Mouse (Mus musculus) CH12.LX (cell line): ENCODE measurements around the gene Xylb. TPM values are rescaled to one million over a fixed set of nuclear protein-coding genes. Genes with fewer than 3 reads are reported as not detected.
A peak's percentile ranks its signal among the peaks of the same experiment; 100 is the strongest.

Experiments used
- DNase-seq: peaks from one replicate; pipeline ENCODE4 v3.0.0-alpha.2; 2013; ENCODE audit errors: extremely low read depth
- H3K27ac ChIP-seq: 2 replicates; pipeline ENCODE4 v1.5.1; 2012; ENCODE audit warnings: low read depth, mild to moderate bottlenecking, control low read depth, moderate library complexity; ENCODE audit not compliant: insufficient read depth
- H3K27me3 ChIP-seq: replicated peaks from 2 replicates; pipeline ENCODE3; 2012; ENCODE audit warnings: inconsistent platforms
- H3K36me3 ChIP-seq, 2 experiments: replicated peaks in 1 of 2; 2 replicates each; pipeline versions ENCODE3 to v1.6.1; 2012; ENCODE audit warnings: inconsistent platforms in 1 of 2, low read length in 1 of 2, mild to moderate bottlenecking in 1 of 2, mixed read lengths in 1 of 2, moderate library complexity in 1 of 2; ENCODE audit not compliant: control insufficient read depth in 1 of 2, insufficient read depth in 1 of 2
- H3K4me1 ChIP-seq, 2 experiments: 2 replicates each; pipeline ENCODE4 v1.6.1; 2012; ENCODE audit warnings: inconsistent platforms in 1 of 2, moderate library complexity in 1 of 2; ENCODE audit not compliant: insufficient read depth in 2 of 2, control insufficient read depth in 1 of 2
- H3K4me2 ChIP-seq: 2 replicates; pipeline ENCODE4 v1.6.1; 2012; ENCODE audit warnings: low read depth, mild to moderate bottlenecking, control low read depth; ENCODE audit not compliant: poor library complexity, insufficient read depth, severe bottlenecking
- H3K4me3 ChIP-seq, 3 experiments: fragments of 150-350 bp in 1 of 3; sonication (generic) in 1 of 3; replicated peaks in 1 of 3; 2 replicates each; pipeline versions ENCODE3 to v1.5.1; 2011 to 2012; ENCODE audit warnings: low read depth in 2 of 3, low read length in 2 of 3, mild to moderate bottlenecking in 2 of 3, moderate library complexity in 2 of 3, control low read depth in 1 of 3, improper control_type of control experiment in 1 of 3, inconsistent platforms in 1 of 3, mixed read lengths in 1 of 3; ENCODE audit not compliant: poor library complexity in 1 of 3
- H3K79me2 ChIP-seq: replicated peaks from 2 replicates; pipeline ENCODE4 v1.6.1; 2012; ENCODE audit warnings: mild to moderate bottlenecking, moderate library complexity; ENCODE audit not compliant: control insufficient read depth, poor library complexity, insufficient read depth, severe bottlenecking; ENCODE audit errors: extremely low read depth
- H3K9ac ChIP-seq: 2 replicates; pipeline ENCODE4 v1.6.1; 2012; ENCODE audit warnings: low read depth, mild to moderate bottlenecking, control low read depth, moderate library complexity; ENCODE audit not compliant: insufficient read depth
- H3K9me3 ChIP-seq: replicated peaks from 2 replicates; pipeline ENCODE3; 2012; ENCODE audit warnings: low read length, inconsistent platforms, mixed read lengths
- CHD1 ChIP-seq: IDR thresholded peaks from 2 replicates; pipeline ENCODE4 v1.6.1; 2012; ENCODE audit warnings: low read depth, low read length, improper control_type of control experiment, inconsistent platforms
- CHD2 ChIP-seq: IDR thresholded peaks from 2 replicates; pipeline ENCODE4 v1.6.1; 2011; ENCODE audit warnings: low read length, improper control_type of control experiment
- E2F4 ChIP-seq: IDR thresholded peaks from 2 replicates; pipeline ENCODE4 v1.6.1; 2011; ENCODE audit warnings: low read depth, low read length, improper control_type of control experiment; ENCODE audit not compliant: insufficient replicate concordance
- EP300 ChIP-seq: IDR thresholded peaks from 2 replicates; pipeline ENCODE4 v1.6.1; 2011; ENCODE audit warnings: low read length, improper control_type of control experiment
- GABPA ChIP-seq: IDR thresholded peaks from 2 replicates; pipeline ENCODE4 v1.6.1; 2012; ENCODE audit warnings: low read depth, low read length, improper control_type of control experiment, inconsistent platforms; ENCODE audit not compliant: insufficient replicate concordance
- HCFC1 ChIP-seq: IDR thresholded peaks from 2 replicates; pipeline ENCODE4 v1.6.1; 2012; ENCODE audit warnings: low read depth, mild to moderate bottlenecking, inconsistent platforms, low read length, improper control_type of control experiment
- JUN ChIP-seq: IDR thresholded peaks from 2 replicates; pipeline ENCODE4 v1.6.1; 2011; ENCODE audit warnings: low read depth, mild to moderate bottlenecking, low read length, improper control_type of control experiment, moderate library complexity; ENCODE audit not compliant: insufficient read depth
- MAFK ChIP-seq: IDR thresholded peaks from 2 replicates; pipeline ENCODE4 v1.6.1; 2011; ENCODE audit warnings: low read length, improper control_type of control experiment; ENCODE audit not compliant: insufficient replicate concordance
- MAX ChIP-seq: IDR thresholded peaks from 2 replicates; pipeline ENCODE4 v1.6.1; 2011; ENCODE audit warnings: low read length, improper control_type of control experiment
- MAZ ChIP-seq: IDR thresholded peaks from 2 replicates; pipeline ENCODE4 v1.6.1; 2012; ENCODE audit warnings: low read depth, mild to moderate bottlenecking, inconsistent platforms, low read length, improper control_type of control experiment, moderate library complexity
- MEF2A ChIP-seq: IDR thresholded peaks from 2 replicates; pipeline ENCODE4 v1.6.1; 2014; ENCODE audit warnings: low read depth, mild to moderate bottlenecking, inconsistent platforms, low read length, improper control_type of control experiment, borderline replicate concordance
- MXI1 ChIP-seq: IDR thresholded peaks from 2 replicates; pipeline ENCODE4 v1.6.1; 2011; ENCODE audit warnings: mild to moderate bottlenecking, low read depth, low read length, improper control_type of control experiment
- MYC ChIP-seq: IDR thresholded peaks from 2 replicates; pipeline ENCODE4 v1.6.1; 2011; ENCODE audit warnings: low read depth, mild to moderate bottlenecking, improper control_type of control experiment, low read length
- NELFE ChIP-seq: IDR thresholded peaks from 2 replicates; pipeline ENCODE4 v1.6.1; 2011; ENCODE audit warnings: low read depth, low read length, improper control_type of control experiment
- NRF1 ChIP-seq: IDR thresholded peaks from 2 replicates; pipeline ENCODE4 v1.6.1; 2014; ENCODE audit warnings: low read depth, mild to moderate bottlenecking, inconsistent platforms, low read length, improper control_type of control experiment, moderate library complexity
- PAX5 ChIP-seq: IDR thresholded peaks from 2 replicates; pipeline ENCODE4 v1.6.1; 2012; ENCODE audit warnings: low read length, inconsistent platforms, mixed read lengths
- POLR2AphosphoS2 ChIP-seq: IDR thresholded peaks from 2 replicates; pipeline ENCODE4 v1.6.1; 2011; ENCODE audit warnings: low read depth, low read length, improper control_type of control experiment
- RAD21 ChIP-seq: IDR thresholded peaks from 2 replicates; pipeline ENCODE4 v1.6.1; 2011; ENCODE audit warnings: low read depth, mild to moderate bottlenecking, low read length, improper control_type of control experiment, moderate library complexity
- RCOR1 ChIP-seq: conservative IDR thresholded peaks from 2 replicates; pipeline ENCODE4 v1.6.1; 2012; ENCODE audit warnings: low read depth, mild to moderate bottlenecking, inconsistent platforms, low read length, improper control_type of control experiment
- TBP ChIP-seq: conservative IDR thresholded peaks from 2 replicates; pipeline ENCODE4 v1.6.1; 2011; ENCODE audit warnings: low read depth, low read length, improper control_type of control experiment
- TCF12 ChIP-seq: IDR thresholded peaks from 2 replicates; pipeline ENCODE4 v1.6.1; 2014; ENCODE audit warnings: low read depth, mild to moderate bottlenecking, inconsistent platforms, low read length, improper control_type of control experiment
- USF1 ChIP-seq: IDR thresholded peaks from 2 replicates; pipeline ENCODE4 v1.6.1; 2014; ENCODE audit warnings: low read depth, mild to moderate bottlenecking, inconsistent platforms, low read length, improper control_type of control experiment
- USF2 ChIP-seq: conservative IDR thresholded peaks from 2 replicates; pipeline ENCODE4 v1.6.1; 2011; ENCODE audit warnings: low read depth, low read length, improper control_type of control experiment
- ZC3H11A ChIP-seq: IDR thresholded peaks from 2 replicates; pipeline ENCODE4 v1.6.1; 2012; ENCODE audit warnings: low read depth, mild to moderate bottlenecking, inconsistent platforms, low read length, improper control_type of control experiment
- ZNF384 ChIP-seq: IDR thresholded peaks from 2 replicates; pipeline ENCODE4 v1.6.1; 2012; ENCODE audit warnings: low read depth, low read length, improper control_type of control experiment, inconsistent platforms
- dilution Hi-C: fragments of 300-500 bp; cut with MboI; formaldehyde crosslinking; loops from 2 replicates; pipeline ENCODE4 v1.14.3; 2020; ENCODE audit warnings: low sequenced_read_pairs; ENCODE audit not compliant: extremely low pct_unique_long_range_greater_than_20kb, extremely low pct_ligation_motif_present
- in situ Hi-C: fragments of 300-500 bp; cut with MboI; formaldehyde crosslinking; loops from 3 replicates; pipeline ENCODE4 v1.14.3; 2019; ENCODE audit warnings: low sequenced_read_pairs, low pct_ligation_motif_present, low pct_unique_long_range_greater_than_20kb, mixed read lengths
- polyA plus RNA-seq: library from polyadenylated mRNA; unstranded; fragments of >175 nt; gene quantifications from 2 replicates; pipeline ENCODE4 v1.2.1, GENCODE M21; 2012; ENCODE audit warnings: low read depth; ENCODE audit not compliant: insufficient read length
- total RNA-seq, 2 experiments: library from RNA; depleted of rRNA; stranded (reverse); fragments of 300-350 nt in 1 of 2; fragments of >200 nt in 1 of 2; gene quantifications; 2 replicates each; pipeline ENCODE4 v1.2.3; 2012 to 2014

Xylb gene
- total and polyA plus RNA-seq, 3 experiments, result 2.5 to 7.1 (median 4.8) TPM

DNA sequence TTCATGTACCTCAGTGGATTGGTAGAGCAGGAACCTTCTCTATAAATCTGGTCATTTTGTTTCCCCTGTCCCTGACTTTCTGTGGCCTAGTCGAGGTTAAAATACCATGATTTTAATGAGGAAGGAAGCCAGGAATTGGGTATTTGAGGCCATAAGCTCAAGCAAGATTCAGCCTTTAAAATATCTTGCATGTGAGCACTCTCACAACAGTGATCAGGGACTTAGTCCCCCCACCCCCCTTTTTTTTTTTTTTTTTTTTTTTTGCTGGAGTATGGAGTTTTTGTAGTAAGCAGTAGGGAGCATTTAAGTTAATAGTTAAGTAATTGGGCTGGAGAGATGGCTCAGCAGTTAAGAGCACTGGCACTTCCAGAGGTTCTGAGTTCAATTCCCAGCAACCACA is 33.1 kb upstream of the Xylb start:
- TF ChIP-seq ZNF384 (peak; percentile 77), USF1 (no peak), RAD21 (no peak)

DNA sequence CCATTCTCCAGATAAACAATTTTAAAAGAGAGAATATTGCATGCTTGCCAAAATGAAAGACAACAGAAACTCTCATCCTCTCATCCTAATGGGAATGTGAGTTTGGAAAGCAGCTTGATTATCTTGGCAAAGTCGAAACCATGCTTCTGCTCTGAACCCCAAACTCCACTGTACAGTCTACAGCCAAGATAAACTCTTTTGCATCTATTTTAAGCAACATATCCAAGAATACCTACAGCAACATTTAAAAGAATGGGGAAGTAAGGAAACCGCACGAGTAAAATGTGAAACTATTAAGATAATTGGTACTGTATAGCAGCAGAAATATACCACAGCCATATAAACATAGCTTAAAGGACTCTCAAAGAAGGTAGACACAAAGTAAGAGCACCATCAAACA is 28.7 kb upstream of the Xylb start:
- H3K27ac ChIP-seq, result no peak overlapping the region
- H3K79me2 ChIP-seq, result no peaks in the 10 kb centered on the region
- H3K4me3 ChIP-seq, result no peak overlapping the region
- no peak overlapping the region for H3K9ac ChIP-seq
- no peaks in the 10 kb centered on the region for H3K27me3 ChIP-seq
- dilution Hi-C loops (no loop called here), in situ Hi-C loops (no loop called here)
- peaks cover 0 to 20% of the 10 kb centered on the region in 2 experiments; a peak in 2 of 4 replicates for H3K4me1 ChIP-seq
- no peak for DNase-seq
- no peaks in the 10 kb centered on the region for H3K9me3 ChIP-seq
- H3K36me3 ChIP-seq, result no peaks in the 10 kb centered on the region
- no peak overlapping the region for H3K4me2 ChIP-seq
- TF ChIP-seq POLR2AphosphoS2, result no peak
- TF ChIP-seq RCOR1, result no peak
- TF ChIP-seq MAFK, result no peak
- TF ChIP-seq NRF1, result no peak
- TF ChIP-seq EP300, result no peak
- TF ChIP-seq NELFE, result no peak
- TF ChIP-seq RAD21, result no peak
- no peak for TF ChIP-seq ZC3H11A
- no peak for TF ChIP-seq MYC
- TF ChIP-seq, all 38 proteins: peak for 0

More for the DNA sequence above, 33.1 kb upstream of the Xylb start:
- Histone ChIP-seq H3K4me2 (peak overlapping the region; percentile 88; the same call in 1 of the 2 replicates), H3K4me1 (peaks cover 2 to 23% of the 10 kb centered on the region in 2 experiments; a peak in 2 of 4 replicates), H3K9me3 (no peaks in the 10 kb centered on the region), H3K9ac (0 out of 2 replicates have a peak overlapping the region, but pooled peaks have one; percentile 15), H3K4me3 (peak overlapping the region in 2 of 3 experiments; percentile 40 to 75), H3K36me3 (peaks cover 0 to 4% of the 10 kb centered on the region in 2 experiments), H3K27ac (no peak overlapping the region), H3K79me2 (peaks cover 3% of the 10 kb centered on the region; the same call in 1 of the 2 replicates), H3K27me3 (no peaks in the 10 kb centered on the region)
- in situ Hi-C loops (no loop called here), dilution Hi-C loops (no loop called here)
- DNase-seq, result no peak

DNA sequence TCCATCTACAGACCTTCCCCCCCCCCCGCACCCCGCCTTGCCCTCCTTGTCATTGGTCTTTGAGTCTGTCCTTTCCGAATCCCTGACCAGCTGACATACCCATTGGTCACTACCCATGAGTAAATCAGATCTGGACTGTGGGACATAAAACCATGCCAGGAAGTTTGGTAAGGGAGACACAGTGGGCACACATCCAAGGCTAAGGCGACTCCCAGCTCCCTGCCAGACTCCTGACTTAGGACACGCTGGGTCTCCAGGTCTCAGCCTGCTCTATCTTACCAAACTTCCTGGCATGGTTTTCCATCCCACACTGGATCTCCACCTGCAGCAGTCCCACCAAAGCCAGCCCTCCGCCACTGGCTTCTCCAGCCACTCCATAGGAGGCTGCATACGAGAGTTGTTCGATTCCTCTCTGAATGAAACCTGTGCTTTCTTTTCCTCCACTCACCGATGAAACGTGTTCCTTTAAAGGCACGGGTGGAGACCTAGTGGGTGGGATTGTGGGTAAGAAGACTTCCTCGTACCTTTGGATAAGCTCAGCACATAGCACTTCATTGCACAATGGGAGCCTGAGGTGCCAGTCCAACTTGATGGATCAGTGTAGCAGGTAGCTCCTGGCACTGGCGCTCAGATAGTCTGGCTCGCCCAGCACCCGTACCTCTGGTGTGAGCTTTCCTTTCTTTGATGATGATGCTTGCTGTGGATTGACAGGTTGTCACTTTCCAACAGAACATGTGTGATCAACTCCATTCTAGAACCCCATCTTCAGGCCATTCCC is 26.8 kb upstream of the Xylb start:
- no peaks in the 10 kb centered on the region for H3K79me2 ChIP-seq
- peaks cover 0 to 7% of the 10 kb centered on the region in 2 experiments for H3K36me3 ChIP-seq
- dilution Hi-C loops (no loop called here), in situ Hi-C loops (no loop called here)
- H3K27me3 ChIP-seq, result no peaks in the 10 kb centered on the region
- no peaks in the 10 kb centered on the region for H3K9me3 ChIP-seq
- no peak overlapping the region for H3K4me3 ChIP-seq
- no peak for DNase-seq
- no peak overlapping the region for H3K27ac ChIP-seq
- H3K4me1 ChIP-seq, result peaks cover 0 to 20% of the 10 kb centered on the region in 2 experiments; a peak in 2 of 4 replicates
- H3K9ac ChIP-seq, result no peak overlapping the region
- H3K4me2 ChIP-seq, result no peak overlapping the region
- TF ChIP-seq E2F4, result no peak
- no peak for TF ChIP-seq PAX5
- no peak for TF ChIP-seq NRF1
- no peak for TF ChIP-seq MXI1
- no peak for TF ChIP-seq USF2
- no peak for TF ChIP-seq GABPA
- TF ChIP-seq MEF2A, result no peak
- TF ChIP-seq MAX, result no peak
- no peak for TF ChIP-seq TBP
- TF ChIP-seq MAZ, result no peak
- TF ChIP-seq ZNF384, result no peak
- TF ChIP-seq HCFC1, result no peak
- TF ChIP-seq JUN, result no peak
- TF ChIP-seq TCF12, result no peak
- TF ChIP-seq CHD2, result no peak
- TF ChIP-seq CHD1, result no peak
